ENCODE assay signal across 8 mouse cellular contexts in the genomic region with DNA sequence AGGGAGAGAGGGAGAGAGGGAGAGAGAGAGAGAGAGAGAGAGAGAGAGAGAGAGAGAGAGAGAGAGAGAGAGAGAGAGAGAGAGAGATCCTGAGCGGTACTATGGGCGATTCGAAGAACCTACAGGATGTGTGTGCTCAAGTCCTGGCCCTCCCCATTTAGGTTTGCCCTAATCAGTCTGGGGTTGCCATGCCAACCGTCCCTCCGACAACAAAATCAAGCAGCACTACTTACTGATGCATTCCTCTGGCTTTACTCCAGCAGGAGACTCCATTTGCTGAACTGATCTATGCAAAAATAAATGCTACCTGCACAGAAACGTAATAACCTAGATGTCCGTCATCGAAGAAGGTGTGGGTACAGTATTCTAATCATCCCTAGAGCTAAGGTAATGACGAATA. TPM values are rescaled to one million over a fixed set of nuclear protein-coding genes. Genes with fewer than 3 reads are reported as not detected.
A peak's percentile ranks its signal among the peaks of the same experiment; 100 is the strongest.
DNase-seq lines count a peak whose midpoint lies in the region; ATAC-seq and TF ChIP-seq lines count a peak whose summit lies in the region.

No protein-coding gene starts in this region.

- 14% methylated on average over 9 of the region's 9 CpGs for WGBS in forebrain, embryonic 13.5 days
- WGBS in hindbrain, embryonic 10.5 days = 18% methylated on average over 9 of the region's 9 CpGs
- 20% methylated on average over 9 of the region's 9 CpGs for WGBS in lung, adult 2 months

- peak overlapping the region; percentile 58 for H3K4me2 ChIP-seq in forebrain, embryonic 13.5 days

- no peak for TF ChIP-seq POLR2A in lung, adult 2 months (IDR thresholded peaks at IDR 0.05; ENCODE audit: borderline replicate concordance, extremely low read depth, low read depth, low read length)

- no peaks in the 10 kb centered on the region for H3K9me3 ChIP-seq in forebrain, embryonic 13.5 days (replicated peaks)
- H3K9me3 ChIP-seq in hindbrain, embryonic 10.5 days = peaks cover 3% of the 10 kb centered on the region; the same call in 1 of the 2 replicates

- H3K4me1 ChIP-seq in forebrain, embryonic 13.5 days = peaks cover 8% of the 10 kb centered on the region; the same call in 1 of the 2 replicates
- peaks cover 8% of the 10 kb centered on the region for H3K4me1 ChIP-seq in hindbrain, embryonic 10.5 days (replicated peaks)
- peaks cover 9% of the 10 kb centered on the region; the same call in 1 of the 2 replicates for H3K4me1 ChIP-seq in lung, adult 2 months (ENCODE audit: control insufficient read depth, insufficient read depth, low read length)

- H3K27ac ChIP-seq in forebrain, embryonic 13.5 days = peak overlapping the region; percentile 69
- peak overlapping the region; percentile 87 for H3K27ac ChIP-seq in hindbrain, embryonic 10.5 days

- peak; percentile 82 for ATAC-seq in forebrain, embryonic 13.5 days

- no peaks in the 10 kb centered on the region for H3K36me3 ChIP-seq in forebrain, embryonic 13.5 days (ENCODE audit: poor library complexity, severe bottlenecking)
- no peaks in the 10 kb centered on the region for H3K36me3 ChIP-seq in hindbrain, embryonic 10.5 days

- H3K4me3 ChIP-seq in forebrain, embryonic 13.5 days = peak overlapping the region; percentile 60
- H3K4me3 ChIP-seq in hindbrain, embryonic 10.5 days = peak overlapping the region; percentile 70
- H3K4me3 ChIP-seq in lung, adult 2 months (replicated peaks; ENCODE audit: extremely low read depth, low read depth, low read length) = peak overlapping the region; percentile 67

- TF ChIP-seq CTCF in lung, adult 2 months (IDR thresholded peaks at IDR 0.05; ENCODE audit: insufficient read depth, low read length) = no peak

- peak; percentile 64 for DNase-seq in MEL-GATA-1-ER (ENCODE audit: extremely low read depth, low read depth)
- peak; percentile 46 for DNase-seq in c-Kit-positive CD71-negative TER-119-negative erythroid progenitor cells, embryonic 14.5 days (ENCODE audit: low read depth)
- peak; percentile 77 for DNase-seq in hindbrain, embryonic 10.5 days (ENCODE audit: low spot score)
- peak; percentile 71 to 75 for DNase-seq in layer of hippocampus, adult 8-10 months (ENCODE audit: low spot score in 2 of 2)
- DNase-seq in lung, adult 2 months = peak; percentile 44
- DNase-seq in retina, adult 2 months (ENCODE audit: low read depth, low spot score) = peak; percentile 40
- no peak for DNase-seq in urinary bladder, adult 18-20 months (ENCODE audit: low spot score in 2 of 2)

- peak overlapping the region; percentile 60 for H3K9ac ChIP-seq in forebrain, embryonic 13.5 days

- no peaks in the 10 kb centered on the region for H3K27me3 ChIP-seq in forebrain, embryonic 13.5 days
- no peaks in the 10 kb centered on the region for H3K27me3 ChIP-seq in hindbrain, embryonic 10.5 days (ENCODE audit: insufficient read depth, poor library complexity, severe bottlenecking)

RNA-seq across cellular contexts. Expression of a gene that starts 20.0 kb away (rescaled TPM):
- polyA plus RNA-seq in forebrain, embryonic 13.5 days (2015; fragmentation: Nextera tagmentation; extraction: Ambion mirVana) = 23.7 and 24.1 TPM in 2 replicates
- polyA plus RNA-seq in hindbrain, embryonic 10.5 days (2016; fragmentation: Nextera tagmentation; extraction: Ambion mirVana) = 13.1 and 13.7 TPM in 2 replicates
- total RNA-seq in layer of hippocampus, adult 8-10 months (2022) = 10 to 100 TPM; 69.0 to 77.4 (median 72.4) TPM
- 10.1 and 12.3 TPM in 2 replicates for polyA plus RNA-seq in lung, adult 2 months (2012; rRNA removed)

RNA-seq across cellular contexts. Expression of a gene that starts 49.1 kb away (rescaled TPM):
- polyA plus RNA-seq in forebrain, embryonic 13.5 days (2015; fragmentation: Nextera tagmentation; extraction: Ambion mirVana) = 2.5 and 2.6 TPM in 2 replicates
- 0.56 and 0.80 TPM in 2 replicates for polyA plus RNA-seq in hindbrain, embryonic 10.5 days (2016; fragmentation: Nextera tagmentation; extraction: Ambion mirVana)
- total RNA-seq in layer of hippocampus, adult 8-10 months (2022) = 10 to 100 TPM; 34.9 to 45.2 (median 40.4) TPM
- 81.4 and 82.4 TPM in 2 replicates for polyA plus RNA-seq in lung, adult 2 months (2012; rRNA removed)

Comparison
In these comparisons a context has a peak if more than half of its experiments do, and no peak if none do; other contexts are left out.
1. DNase-seq: peak in MEL-GATA-1-ER (single experiment), c-Kit-positive CD71-negative TER-119-negative erythroid progenitor cells, embryonic 14.5 days (single experiment), hindbrain, embryonic 10.5 days (single experiment), layer of hippocampus, adult 8-10 months (2 of 2), lung, adult 2 months (single experiment) and retina, adult 2 months (single experiment); none in urinary bladder, adult 18-20 months (0 of 2).
2. RNA of a gene that starts 49.1 kb away (polyA plus RNA-seq): 81.4 to 82.4 TPM in lung, adult 2 months; 2.5 to 2.6 TPM in forebrain, embryonic 13.5 days and 0.56 to 0.80 TPM in hindbrain, embryonic 10.5 days; every median in the first group is over 10 times any median in the second.
3. Peak in every context shown above with its lines, with median percentiles within 50 percentile points of each other: H3K4me3 ChIP-seq.